ENCODE assay signal across 9 mouse cellular contexts in the genomic region with DNA sequence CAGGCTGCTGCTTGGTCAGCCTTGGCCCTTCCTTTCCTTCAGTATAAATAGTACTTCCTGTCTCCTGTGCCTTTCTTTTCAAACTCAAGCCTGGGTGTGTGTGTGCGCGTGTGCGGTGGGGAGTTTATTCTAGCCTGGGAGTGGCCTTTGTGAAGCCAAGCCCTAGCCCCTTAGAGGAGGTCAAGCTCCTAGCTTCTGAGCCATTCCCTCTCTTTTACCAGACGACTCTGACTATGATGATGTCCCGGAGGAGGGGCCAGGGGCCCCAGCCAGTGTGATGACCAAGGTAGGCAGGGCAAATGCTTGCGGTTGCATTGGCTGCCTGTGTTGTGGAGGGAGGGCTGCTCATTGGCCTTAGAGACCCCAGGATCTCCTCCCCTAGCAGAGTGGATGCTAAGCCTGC. TPM values are rescaled to one million over a fixed set of nuclear protein-coding genes. Genes with fewer than 3 reads are reported as not detected.
DNase-seq lines count a peak whose midpoint lies in the region; ATAC-seq lines count a peak whose summit lies in the region.
"Had no signal": no experiment of that assay in that cellular context is flagged by ENCODE, and none has a peak within 500 bp of the region (broad histone marks: within the 10 kb centered on the region; RNA-seq: fewer than 3 reads in every experiment).

No protein-coding gene starts in this region.

- ATAC-seq in megakaryocyte-erythroid progenitor cell, adult 5-6 weeks (replicated peaks; ENCODE audit: low FRiP score, low TSS enrichment, poor library complexity, severe bottlenecking), result no peak

- peak; percentile 46 to 61 for DNase-seq in heart, adult 18-20 months
- no peak for DNase-seq in heart, adult 8-10 months (ENCODE audit: low spot score)
- peak; percentile 80 for DNase-seq in ZHBTc4 (ENCODE audit: low read depth, low spot score)
- DNase-seq in kidney, postnatal 14 days, result peak; percentile 49
- DNase-seq in lung, postnatal 10 days, result peak; percentile 79
- DNase-seq in neural tube, embryonic 10.5 days (ENCODE audit: extremely low spot score, low spot score), result no peak
- no peak for DNase-seq in left cerebral cortex, adult 11 months (ENCODE audit: low spot score)
- DNase-seq: thymus, adult 2 months had no signal

RNA-seq across cellular contexts. Expression of gene Gm45837, which starts 25.4 kb away (rescaled TPM):
- total RNA-seq in heart, adult 18-20 months (2021), result 1 to 10 TPM; 2.6 to 3.0 TPM
- 1 to 10 TPM in 2 of 4 experiments, not detected in 2; 3.7 to 4.3 TPM for total RNA-seq in heart, adult 8-10 months (2022)
- not detected in 2 replicates for total RNA-seq in megakaryocyte-erythroid progenitor cell, adult 5-6 weeks (2014; fragmentation: Nextera tagmentation)
- not detected in 2 replicates for total RNA-seq in megakaryocyte-erythroid progenitor cell, adult 5-6 weeks (2017)

RNA-seq across cellular contexts. Expression of gene Pde2a, which starts 36.2 kb away (rescaled TPM):
- 10 to 100 TPM; 43.4 to 49.6 TPM for total RNA-seq in heart, adult 18-20 months (2021)
- total RNA-seq in heart, adult 8-10 months (2022), result 10 to 100 TPM; 46.1 to 58.6 (median 52.8) TPM
- 4.7 and 19.4 TPM in 2 replicates for total RNA-seq in megakaryocyte-erythroid progenitor cell, adult 5-6 weeks (2014; fragmentation: Nextera tagmentation)
- 4.5 and 6.0 TPM in 2 replicates for total RNA-seq in megakaryocyte-erythroid progenitor cell, adult 5-6 weeks (2017)

RNA-seq across cellular contexts. Expression of gene Arap1, which starts 37.5 kb away (rescaled TPM):
- 10 to 100 TPM; 31.3 to 35.1 TPM for total RNA-seq in heart, adult 18-20 months (2021)
- 10 to 100 TPM; 27.2 to 40.0 (median 28.4) TPM for total RNA-seq in heart, adult 8-10 months (2022)
- total RNA-seq in megakaryocyte-erythroid progenitor cell, adult 5-6 weeks (2014; fragmentation: Nextera tagmentation), result 68.9 and 88.4 TPM in 2 replicates
- total RNA-seq in megakaryocyte-erythroid progenitor cell, adult 5-6 weeks (2017), result 20.1 and 31.0 TPM in 2 replicates

Comparison
In these comparisons a context has a peak if more than half of its experiments do, and no peak if none do; other contexts are left out.
1. DNase-seq: peak in heart, adult 18-20 months (2 of 2), ZHBTc4 (single experiment), kidney, postnatal 14 days (single experiment) and lung, postnatal 10 days (single experiment); none in heart, adult 8-10 months (single experiment), neural tube, embryonic 10.5 days (single experiment) and left cerebral cortex, adult 11 months (single experiment).